Mouse (Mus musculus): ENCODE data around the gene Ccl9.
"Not testable (repeated sequence)": the region's sequence is repeated elsewhere in the genome, so short reads cannot be mapped to it uniquely, and the experiment has no call there.

The Ccl9 gene

DNA sequence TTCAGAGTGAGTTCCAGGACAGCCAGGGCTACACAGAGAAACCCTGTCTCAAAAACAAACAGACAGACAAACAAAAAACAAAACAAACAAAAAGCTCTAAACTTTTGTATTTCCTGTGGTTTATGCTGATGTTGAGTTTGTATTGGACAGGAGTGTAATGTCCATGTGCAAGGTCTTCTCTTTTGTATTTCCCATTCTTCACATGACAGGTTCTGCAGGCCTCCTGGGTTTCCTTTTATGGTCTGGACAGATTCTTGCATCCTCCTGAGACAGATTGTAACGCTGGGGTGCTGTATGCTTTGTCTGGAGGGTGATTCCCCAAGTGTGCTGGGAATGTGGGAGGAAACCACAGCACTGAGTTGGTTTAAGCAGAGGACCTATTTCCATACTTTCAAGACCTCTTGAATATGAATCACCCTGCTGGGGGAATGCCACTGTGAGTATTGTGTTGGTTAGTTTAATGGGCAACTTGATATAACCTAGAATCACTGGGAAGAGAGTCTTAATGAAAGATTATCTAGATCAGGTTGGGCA is 2.3 kb upstream of the Ccl9 start:
- DNase-seq (ENCODE audit: low read depth, low spot score) = no peak

DNA sequence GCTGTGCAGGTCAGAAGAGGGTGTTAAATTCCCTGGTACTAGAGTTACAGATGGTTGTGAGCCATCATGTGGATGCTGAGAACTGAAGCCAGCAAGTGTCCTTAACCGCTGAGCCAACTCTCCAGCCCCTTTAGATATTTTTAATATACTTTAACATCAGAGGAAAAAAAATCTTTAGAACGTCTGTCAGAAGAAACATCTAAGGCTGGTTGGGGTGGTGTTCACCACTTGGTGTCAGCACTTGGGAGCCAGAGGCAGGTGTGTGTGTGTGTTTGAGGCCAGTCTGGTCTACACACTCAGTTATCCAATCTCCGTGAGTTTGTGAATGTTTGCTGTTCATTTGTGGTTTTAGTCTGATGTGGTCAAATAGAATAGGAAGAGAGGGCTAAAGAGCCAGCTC is 563 bp upstream of the Ccl9 start:
- DNase-seq (ENCODE audit: low read depth, low spot score) = no peak

DNA sequence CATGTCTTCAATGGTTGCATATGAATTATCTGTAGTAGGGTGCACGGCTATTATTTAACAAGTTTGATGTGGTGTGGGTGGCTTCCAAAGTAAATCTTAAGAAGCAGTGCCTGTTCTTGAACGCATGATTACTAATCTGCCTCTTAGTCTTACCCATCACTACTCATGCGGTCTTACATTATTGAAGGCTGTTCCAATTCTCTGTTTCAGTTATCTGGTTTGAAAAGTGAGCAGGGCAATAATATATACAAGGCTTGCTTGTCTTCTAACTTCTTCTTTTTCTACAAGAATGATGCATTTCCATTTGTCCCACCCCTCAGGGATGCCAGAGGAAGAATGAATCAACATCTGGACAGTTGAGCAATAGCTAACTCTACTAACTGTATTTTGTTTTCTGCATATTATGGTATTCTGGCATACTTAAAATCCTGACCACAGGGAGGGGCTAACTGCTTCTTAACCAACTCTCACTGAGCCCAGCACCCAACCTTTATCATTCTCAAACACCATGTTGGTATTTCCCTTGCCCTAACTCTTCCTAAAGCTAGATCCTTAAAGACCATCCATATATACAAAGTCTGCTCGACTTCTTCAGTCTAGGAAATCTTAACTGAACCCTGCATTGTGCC is 1.4 kb downstream of the Ccl9 start:
- DNase-seq (ENCODE audit: low read depth, low spot score) = no peak

DNA sequence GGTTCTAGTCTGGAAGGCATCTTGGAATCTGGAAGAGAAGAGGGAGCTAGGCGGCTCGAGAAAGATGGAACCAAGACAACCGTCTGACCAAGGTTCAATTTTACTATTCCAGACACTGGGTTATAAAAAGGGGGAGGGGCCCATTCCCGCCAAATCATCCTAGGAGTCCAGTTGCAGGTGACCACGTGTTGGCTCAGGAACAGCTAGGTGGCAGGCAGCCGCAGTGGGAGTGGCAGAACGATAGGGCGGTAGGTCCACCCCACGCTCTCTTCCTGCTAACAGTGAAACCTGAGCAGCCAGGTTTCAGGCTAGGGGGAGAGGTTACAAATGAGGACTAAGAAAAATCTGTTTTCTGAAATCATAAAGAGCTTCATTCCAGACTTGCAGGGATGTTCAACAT is 5.6 kb downstream of the Ccl9 start:
- no peak for DNase-seq (ENCODE audit: low read depth, low spot score)

DNA sequence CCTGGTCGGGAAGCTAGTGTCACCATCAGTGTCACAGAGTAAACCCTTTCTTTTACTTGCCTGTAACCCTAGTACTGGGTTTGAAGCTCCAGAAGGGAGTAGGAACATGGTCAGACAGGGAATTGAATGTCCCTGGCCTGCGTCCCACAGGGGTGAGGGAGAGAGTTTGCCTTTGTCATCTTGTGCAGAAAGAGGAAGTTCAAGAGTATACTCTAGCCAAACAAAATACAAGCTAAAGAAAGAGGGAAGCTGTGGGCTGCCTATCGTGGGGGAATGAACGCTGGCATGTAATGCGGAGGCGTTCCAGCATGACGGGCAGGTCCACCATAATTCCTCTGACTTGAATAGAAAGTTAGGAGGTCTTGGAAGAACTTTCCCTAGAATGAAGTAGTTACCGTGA is 6.2 kb downstream of the Ccl9 start:
- DNase-seq (ENCODE audit: low read depth, low spot score) = no peak

DNA sequence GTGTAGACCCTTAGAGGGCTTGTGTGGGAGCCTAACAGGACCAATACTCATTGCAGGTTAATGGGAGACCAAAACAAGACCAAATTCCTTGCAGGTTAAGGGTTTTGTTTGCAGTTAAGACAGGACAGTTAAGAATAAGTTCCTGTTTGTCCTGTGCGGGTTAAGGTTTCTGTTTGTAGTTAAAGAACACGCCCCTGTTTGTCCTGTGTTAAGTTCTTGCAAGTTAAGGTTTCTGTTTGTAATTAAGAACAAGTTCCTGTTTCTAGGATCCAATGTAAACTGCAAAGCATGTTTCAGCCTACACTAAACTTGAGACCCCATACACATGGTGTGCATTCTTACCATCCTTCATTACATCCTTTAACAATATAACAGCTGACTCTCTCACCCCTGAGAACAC is 8.2 kb downstream of the Ccl9 start:
- DNase-seq (ENCODE audit: low read depth, low spot score) = no peak

DNA sequence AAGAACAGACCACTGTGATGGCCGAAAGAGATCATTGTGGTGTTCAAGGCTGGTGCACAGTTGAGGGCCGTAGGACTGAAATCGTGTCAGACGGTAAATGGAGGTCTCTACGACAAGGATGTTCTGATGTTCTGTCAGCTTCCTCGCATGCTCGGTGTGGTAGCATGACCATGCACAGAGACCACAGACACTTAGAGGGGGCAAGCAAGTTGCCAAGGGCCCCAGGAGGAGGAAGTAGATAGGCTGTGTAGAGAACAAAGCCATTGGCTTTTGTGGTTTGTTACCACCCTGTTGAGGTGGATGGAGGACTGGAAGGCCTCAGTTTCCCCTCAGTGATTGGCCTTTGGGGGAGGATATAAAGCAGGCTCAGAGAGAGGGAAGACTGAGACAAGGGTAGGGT is 9.2 kb downstream of the Ccl9 start:
- no peak for DNase-seq (ENCODE audit: low read depth, low spot score)

DNA sequence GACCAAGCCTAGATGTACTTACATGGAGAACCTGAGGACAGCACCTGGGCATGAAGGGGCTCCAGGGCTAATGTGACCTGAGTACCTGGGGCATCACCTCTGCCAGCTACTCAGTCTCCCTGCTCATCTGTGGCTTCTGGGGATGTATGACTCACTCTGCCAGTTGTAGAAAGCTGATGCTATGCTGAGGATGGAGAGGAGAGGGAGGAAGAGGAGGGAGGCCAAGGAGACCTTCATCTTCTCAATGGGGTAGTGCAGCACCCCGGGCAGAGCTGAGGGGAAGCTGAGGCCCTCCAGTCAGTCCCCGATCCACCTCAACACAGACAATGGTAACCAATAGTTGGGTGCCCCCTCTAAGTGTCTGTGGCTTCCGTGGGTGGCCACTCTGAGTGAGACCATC is 9.7 kb downstream of the Ccl9 start:
- no peak for DNase-seq (ENCODE audit: low read depth, low spot score)

DNA sequence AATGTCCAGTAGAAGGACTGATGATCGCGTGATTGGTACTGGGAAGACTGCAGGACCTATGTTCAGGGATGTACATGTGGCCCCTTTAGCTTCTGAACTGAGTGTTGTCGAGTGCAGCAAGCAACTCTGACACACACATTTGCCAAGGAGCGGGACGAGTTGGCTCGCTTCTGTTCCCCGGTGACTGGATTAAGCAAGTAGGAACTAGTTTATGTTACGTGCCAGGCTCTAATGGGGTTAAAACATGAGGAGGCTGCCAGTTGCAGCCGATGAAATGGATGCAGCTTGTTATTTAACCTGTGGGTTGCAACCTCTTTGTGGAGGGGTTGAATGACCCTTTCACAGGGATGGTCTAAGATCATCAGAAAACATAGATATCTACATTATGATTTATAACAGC is 10.4 kb downstream of the Ccl9 start:
- no peak for DNase-seq (ENCODE audit: low read depth, low spot score)

DNA sequence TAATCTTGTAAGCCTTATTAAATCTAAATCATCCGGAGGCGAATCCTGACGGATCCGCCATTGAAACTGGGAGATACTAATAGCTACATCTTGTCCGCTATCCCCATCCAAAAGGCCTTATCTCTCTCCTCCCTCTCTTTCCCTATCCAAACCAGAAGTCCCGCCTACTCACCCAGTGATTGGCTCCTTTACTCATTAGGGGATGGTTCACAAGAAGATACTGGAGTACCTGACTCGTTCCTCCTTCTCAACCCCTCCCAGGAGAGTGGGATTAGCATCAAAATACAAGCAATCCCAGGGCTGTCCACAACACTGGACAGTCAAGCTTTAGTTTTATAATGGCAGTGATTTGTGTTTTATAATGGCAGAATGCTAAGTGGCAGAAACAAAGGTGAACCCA is 11.1 kb downstream of the Ccl9 start:
- no peak for DNase-seq (ENCODE audit: low read depth, low spot score)

DNA sequence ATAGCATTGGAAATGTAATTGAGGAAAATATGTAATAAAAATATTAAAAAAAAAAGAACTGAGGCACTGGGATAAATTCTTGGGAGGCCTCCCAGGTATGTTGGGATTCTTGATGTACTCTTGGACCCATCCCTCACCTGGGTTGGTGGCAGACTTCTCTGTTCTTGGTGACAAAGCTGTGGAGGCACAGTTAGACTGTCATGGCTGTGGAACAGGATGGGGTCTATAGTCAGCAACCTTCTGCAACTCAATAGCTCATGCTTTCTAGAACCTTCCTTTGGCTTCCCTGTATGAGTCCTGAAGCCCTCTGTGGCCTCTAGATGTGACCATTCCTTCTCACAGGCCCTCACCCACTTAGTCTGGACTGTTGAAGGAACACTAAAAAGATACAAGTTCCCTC is 11.8 kb downstream of the Ccl9 start:
- no peak for DNase-seq (ENCODE audit: low read depth, low spot score)

DNA sequence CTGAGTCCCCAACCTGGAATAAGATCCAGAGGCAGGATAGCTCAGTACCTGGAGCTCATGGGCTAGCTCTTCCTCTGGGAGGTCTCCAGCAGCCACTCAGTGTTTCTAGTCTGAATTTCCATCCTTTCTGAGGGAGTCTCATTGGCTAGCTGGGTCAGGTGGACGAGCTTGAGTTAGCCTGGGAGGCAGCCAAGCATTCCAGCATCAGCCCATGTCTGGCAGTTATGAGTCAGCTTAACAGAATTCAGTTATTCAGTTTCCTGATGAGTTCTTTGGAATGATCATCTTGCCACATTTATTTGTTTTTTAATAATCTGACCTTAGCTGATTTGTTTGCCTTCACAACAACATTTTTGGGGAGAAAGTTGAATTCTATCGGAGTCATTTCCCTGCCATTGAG is 14.7 kb downstream of the Ccl9 start:
- no peak for DNase-seq (ENCODE audit: low read depth, low spot score)

DNA sequence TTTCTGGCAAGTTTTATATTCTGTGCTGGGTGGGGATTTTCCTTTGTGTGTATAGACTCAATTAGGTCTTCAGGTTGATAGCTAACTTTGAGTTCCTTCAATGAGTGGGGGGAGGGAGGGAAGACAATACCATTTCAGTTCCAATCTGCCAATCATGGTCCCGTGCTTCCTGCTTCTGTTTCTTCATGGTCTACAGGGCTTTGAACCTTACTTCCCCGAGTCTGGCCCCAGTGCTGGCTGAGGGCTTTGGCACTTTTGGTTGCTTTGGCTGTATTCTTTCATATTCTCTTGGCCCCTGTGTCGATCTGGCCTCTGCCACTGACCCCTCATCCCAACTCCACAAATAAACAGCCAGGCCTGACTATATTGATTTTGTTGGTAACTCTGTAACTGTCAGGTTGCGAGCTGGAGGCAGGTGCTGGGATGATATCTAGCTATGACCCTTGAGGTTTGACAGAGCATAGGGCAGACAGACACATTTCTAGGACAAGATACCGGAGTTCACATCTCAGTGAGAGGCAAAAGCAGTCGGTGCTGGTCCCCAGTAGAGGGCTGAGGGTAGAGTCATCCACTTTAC is 16.0 kb downstream of the Ccl9 start:
- DNase-seq (ENCODE audit: low read depth, low spot score) = no peak

DNA sequence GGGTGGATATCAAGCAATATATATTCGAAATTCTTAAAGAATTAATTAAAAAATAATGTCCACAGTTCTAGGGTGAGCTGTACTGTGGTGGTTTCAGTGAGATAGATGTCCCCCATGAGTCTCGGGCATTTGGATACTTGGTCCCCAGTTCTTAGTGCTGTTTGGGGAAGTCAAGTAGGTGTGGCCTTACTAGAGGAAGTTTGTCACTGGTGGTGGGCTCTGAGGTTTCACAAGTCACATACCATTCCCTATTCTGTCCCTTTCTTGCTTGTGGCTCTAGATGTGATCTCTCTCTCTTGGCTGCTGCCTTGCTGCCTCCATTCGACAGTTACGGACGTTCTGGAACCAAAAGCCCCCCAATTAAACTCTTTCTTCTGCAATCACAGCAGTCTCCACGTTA is 18.0 kb downstream of the Ccl9 start:
- DNase-seq (ENCODE audit: low read depth, low spot score) = no peak

DNA sequence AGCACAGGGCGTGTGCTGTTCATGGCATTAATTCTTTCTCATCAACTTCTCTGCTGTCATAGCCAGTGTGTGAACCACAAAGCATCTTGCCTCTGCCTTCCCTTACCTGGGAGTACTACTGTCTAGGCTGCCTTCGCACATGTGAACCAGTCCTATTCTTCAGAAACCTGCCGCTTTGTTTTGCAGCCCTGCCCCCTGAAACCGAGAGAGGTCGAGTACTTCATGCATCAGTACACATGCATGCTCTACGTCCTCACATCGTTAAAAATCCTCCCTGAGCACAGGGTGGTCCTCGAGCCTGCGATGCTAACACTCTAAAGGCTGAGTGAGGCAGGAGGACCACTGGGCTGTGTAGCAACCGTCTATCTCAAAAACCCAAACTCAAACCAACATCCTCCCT is 21.4 kb downstream of the Ccl9 start:
- DNase-seq (ENCODE audit: low read depth, low spot score) = no peak

DNA sequence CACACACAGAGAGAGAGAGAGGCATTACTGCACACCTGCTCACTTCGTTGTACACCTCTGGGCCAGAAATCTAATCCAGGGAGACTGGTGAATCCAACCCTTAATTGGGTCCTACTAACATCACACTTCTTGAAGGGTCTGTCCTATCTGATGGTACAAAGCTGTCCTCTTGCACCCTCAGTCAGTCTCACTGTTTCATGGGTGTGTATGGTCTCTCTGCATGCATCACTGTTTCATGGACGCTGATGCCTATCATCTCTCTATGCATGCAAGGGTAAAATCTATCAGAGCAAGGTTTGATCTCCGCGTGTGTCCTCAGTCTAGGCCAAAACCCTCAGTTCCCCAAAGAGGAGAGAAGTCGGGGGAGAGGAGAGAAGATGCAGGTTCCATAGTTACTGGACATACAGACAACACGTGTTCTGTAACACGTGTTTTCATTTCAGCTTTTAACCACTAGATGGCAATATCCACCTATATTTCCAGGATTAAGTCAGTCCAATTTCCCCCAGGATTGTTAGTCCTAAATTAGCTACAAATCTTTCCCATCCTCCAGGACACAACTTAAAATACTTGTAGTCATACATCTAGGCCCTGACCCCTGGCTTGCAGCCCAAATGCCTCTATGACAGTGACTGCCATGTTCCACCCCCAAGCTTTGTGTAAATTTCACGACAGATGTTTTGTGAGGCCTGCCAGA is 22.2 kb downstream of the Ccl9 start:
- peak; percentile 49 for DNase-seq (ENCODE audit: low read depth, low spot score)

DNA sequence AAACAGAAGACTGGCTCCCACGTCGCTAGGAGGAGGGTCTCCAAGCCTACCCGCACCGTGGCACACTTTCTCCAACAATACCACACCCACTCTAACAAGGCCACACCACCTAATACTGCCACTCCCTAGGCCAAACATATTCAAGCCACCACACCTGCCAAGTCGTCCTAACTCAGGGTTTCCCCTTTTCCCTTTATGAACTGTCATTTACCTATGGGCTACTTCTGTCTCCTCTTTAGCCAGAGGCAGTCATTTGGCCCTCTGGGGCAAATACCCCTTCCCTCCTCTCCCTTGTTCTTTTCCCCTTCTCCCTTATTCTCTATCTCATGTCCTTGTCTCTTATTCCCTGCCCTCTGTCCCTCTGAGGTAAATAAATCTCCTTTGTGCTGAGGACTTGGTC is 26.8 kb downstream of the Ccl9 start:
- no peak for DNase-seq (ENCODE audit: low read depth, low spot score)

DNA sequence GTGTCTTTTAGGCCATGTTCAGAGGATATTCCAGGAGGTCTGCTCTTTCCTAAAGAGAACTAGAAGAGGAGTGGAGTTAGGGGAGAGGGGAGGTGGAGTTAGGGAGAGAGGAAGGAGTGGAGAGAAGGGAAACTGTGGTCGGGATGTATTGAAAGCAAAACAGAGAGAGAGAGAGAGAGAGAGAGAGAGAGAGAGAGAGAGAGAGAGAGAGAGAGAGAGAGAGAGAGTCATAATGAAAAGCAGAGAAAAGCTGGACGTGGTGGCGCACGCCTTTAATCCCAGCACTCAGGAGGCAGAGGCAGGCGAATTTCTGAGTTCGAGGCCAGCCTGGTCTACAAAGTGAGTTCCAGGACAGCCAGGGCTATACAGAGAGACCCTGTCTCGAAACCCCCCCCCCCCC is 27.4 kb downstream of the Ccl9 start:
- not testable (repeated sequence) for DNase-seq (ENCODE audit: low read depth, low spot score)

DNA sequence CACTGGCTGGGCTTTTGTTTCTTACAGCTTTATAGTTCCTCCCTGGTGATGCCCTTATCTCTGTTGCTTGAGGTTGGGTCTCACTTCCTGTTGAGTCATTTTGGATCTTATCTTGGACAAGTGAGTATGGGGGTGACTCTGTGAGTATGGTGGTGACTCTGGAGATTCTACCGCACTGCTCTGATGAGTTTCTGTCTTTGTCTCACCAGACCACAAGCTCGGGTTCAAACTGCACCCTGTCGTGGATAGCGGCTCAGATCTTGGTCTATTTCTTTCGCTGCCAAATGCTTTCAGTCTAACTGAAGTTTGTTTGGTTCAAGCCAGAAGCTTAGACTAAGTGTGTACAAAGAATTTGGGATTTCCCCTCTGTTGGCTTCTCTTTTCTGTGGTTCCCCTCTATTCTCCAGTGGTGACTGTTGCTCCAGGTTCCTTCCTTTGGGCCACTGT is 28.2 kb downstream of the Ccl9 start:
- DNase-seq (ENCODE audit: low read depth, low spot score) = no peak

DNA sequence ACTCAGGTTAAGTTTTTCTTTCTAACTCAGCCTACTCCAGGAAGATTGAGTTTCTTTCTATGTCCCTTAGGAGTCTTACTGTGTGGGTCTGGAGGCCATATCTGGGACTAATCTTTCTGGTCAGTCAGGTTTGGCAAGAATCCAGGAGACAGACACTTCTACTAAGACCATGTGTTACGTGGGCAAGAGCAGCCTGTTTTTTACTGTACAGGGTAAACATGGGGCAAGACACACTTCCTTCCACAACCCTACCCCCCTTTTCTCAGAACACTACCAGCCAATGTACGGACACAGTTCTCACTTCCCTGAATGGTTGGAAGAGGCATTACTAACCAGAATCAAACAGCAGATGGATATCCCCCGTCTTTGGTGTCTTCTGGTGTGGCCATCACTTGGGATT is 34.2 kb downstream of the Ccl9 start:
- DNase-seq (ENCODE audit: low read depth, low spot score) = no peak

DNA sequence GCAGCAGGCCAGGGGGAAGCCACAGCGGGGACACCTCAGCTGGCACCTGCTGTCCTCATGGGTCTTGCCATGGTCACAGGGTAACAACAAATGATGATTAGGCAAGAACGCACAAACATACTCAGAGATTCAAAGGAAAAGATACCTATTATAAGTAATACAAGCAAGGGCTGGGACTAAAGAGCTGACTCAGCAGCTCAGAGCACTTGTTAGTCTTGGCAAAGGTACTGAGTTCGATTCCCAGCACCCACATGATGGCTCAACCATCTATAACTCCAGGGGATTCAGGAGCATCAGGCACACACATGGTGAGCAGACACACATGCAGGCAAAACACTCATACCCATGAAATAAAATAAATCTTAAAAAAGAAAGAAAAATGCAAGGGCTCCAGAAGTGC is 37.0 kb downstream of the Ccl9 start:
- no peak for DNase-seq (ENCODE audit: low read depth, low spot score)

DNA sequence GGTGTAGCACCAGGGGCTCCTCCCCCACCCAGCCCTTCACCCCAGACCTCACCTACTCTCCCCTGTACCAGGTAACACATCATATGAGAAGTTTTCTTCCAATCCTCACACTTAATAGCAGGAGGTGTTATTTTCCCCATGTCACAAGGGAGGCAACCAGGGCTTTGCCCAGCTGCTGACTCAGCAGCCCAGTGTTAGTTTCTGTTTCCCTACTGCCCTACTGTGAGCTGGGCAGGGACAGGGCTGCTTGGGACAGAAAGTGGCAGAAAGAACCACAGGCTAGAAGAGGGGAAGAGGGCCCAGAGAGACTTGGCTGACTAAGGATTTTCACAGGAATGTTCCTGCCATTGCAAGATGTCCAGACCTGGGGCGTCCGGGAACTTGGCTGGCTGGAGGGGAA is 37.5 kb downstream of the Ccl9 start:
- no peak for DNase-seq (ENCODE audit: low read depth, low spot score)

DNA sequence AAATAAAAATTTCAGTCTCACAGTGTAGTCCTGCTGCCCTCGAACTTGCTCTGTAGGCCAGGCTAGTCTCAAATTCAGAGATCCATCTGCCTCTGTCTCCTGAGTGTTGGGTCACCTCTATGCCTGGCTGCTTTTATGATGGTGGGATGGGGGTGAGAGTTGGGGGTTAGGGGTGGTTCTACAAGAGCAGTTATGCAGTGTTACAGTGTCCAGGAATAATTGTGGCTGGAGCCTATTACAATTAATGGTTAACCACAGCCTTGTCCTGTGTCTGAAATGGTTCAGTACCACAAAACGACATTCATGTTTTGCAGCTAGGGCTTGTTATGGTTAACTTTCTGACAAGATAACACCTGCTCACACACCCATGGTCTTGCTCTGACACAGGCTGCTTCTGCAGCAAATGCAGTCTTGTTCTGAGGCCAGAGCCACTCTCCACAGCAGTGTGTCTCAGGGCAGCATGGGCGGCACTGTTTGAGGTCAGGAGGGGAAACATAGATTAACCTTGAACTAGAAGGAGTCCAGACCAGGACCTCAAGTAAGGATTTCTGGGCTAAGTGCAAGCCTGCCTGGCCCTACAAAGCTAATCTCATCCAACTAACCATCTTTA is 39.6 kb downstream of the Ccl9 start:
- DNase-seq (ENCODE audit: low read depth, low spot score) = no peak

Data from brain, embryonic 18.5 days (tissue).